Mouse (Mus musculus): Measurements from ENCODE around the gene Gm45837. TPM values are rescaled to one million over a fixed set of nuclear protein-coding genes. Genes with fewer than 3 reads are reported as not detected.

Gene Gm45837
- polyA plus RNA-seq, 1 experiment from 2014 or later: not detected

DNA sequence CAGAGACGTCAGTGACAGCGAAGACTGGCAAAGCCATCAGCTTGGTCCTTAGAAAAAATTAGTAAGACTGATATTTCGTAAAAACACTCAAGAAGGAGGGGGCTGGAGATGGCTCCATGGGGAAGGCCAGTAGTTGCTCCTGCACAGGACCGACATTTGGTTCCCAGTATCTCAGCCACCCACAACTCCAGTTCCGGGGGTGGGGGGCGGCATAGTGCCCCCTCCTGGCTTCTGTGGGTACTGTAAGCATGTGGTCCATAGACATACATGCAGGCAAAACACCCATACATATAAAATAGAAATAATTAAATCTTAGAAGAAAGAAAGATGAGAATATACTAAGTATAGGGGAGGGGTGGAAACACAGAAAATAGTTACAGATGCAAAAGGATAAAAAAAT, 105.8 kb downstream of the Gm45837 start:
- no peak for ATAC-seq
- Histone ChIP-seq H3K4me3 (no peak overlapping the region), H3K4me2 (no peak overlapping the region), H3K9ac (no peak overlapping the region), H3K27ac (no peak overlapping the region), H3K9me3 (replicated peaks) (no peaks in the 10 kb centered on the region), H3K27me3 (replicated peaks) (0 out of 2 replicates have a peak, but pooled peaks cover 3% of the 10 kb centered on the region), H3K4me1 (no peaks in the 10 kb centered on the region), H3K36me3 (no peaks in the 10 kb centered on the region)
- 54% methylated on average over 6 of the region's 6 CpGs for WGBS (ENCODE audit: insufficient replicate concordance)

DNA sequence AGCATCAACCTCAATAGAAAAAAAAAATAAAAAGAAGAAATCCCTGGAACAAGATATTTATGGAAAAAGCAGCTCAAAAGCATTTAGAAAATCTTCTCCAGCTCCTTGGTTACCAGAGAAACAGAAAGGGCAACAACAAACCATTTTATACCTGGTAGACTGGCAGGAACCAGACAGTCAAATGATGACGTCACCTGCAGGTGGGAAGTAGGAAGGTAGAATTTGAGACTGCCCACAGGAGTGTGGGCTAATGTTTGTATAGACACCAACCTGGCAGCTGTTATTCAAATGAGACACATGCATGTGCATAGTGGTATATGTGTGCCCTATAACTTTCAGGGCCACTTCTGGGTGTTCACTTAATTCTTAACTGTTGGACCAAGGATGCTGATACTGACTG, 111.0 kb downstream of the Gm45837 start:
- H3K4me2 ChIP-seq: no peak overlapping the region
- no peaks in the 10 kb centered on the region for H3K4me1 ChIP-seq
- WGBS (ENCODE audit: insufficient replicate concordance): 44% methylated on average over 1 of the region's 1 CpGs
- H3K4me3 ChIP-seq: no peak overlapping the region
- no peaks in the 10 kb centered on the region for H3K27me3 ChIP-seq (replicated peaks)
- H3K9ac ChIP-seq: no peak overlapping the region
- no peaks in the 10 kb centered on the region for H3K36me3 ChIP-seq
- H3K9me3 ChIP-seq (replicated peaks): no peaks in the 10 kb centered on the region
- H3K27ac ChIP-seq: no peak overlapping the region
- ATAC-seq: no peak

DNA sequence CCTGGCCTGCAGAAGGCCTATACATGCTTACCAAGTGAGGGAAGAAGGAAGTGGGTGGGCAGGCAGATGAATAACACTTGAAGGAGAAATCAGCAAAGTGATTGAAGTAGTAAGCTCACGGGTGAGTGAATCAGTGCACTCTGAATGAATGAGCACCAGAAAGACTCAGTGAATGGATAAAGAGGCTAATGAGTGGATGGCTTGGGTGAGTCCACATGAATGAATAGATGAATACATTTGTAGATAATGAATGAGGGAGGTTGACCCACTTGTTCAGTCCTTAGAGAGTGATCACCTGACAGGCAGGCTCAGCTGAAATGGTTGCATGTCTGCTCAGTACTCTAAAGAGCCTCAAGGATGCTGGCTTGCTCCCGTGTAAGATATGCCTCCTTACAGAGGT, 112.5 kb downstream of the Gm45837 start:
- no peak for ATAC-seq
- no peak overlapping the region for H3K4me2 ChIP-seq
- H3K4me1 ChIP-seq: no peaks in the 10 kb centered on the region
- H3K36me3 ChIP-seq: no peaks in the 10 kb centered on the region
- no peaks in the 10 kb centered on the region for H3K27me3 ChIP-seq (replicated peaks)
- no peak overlapping the region for H3K9ac ChIP-seq
- WGBS (ENCODE audit: insufficient replicate concordance): 43% methylated on average over 2 of the region's 2 CpGs
- H3K4me3 ChIP-seq: no peak overlapping the region
- no peak overlapping the region for H3K27ac ChIP-seq
- H3K9me3 ChIP-seq (replicated peaks): no peaks in the 10 kb centered on the region

DNA sequence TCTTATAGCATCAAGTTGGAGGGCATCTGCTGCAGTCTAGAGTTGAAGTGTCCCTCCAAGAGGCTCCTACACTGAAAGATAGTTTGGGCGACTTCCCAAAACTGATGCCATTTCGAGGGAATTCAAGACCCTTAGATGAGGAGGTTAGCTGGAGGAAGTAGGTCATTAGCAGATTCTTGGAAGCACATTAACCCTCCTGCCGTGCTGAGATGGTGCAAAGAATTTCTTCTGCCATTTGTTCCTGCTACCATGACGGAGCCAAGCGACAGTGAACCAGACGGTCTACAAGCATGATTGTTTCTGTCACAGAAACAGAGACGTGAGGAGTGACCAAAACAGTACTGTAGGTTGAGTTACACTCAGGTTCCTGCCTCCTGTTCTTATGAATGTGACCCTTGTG, 115.8 kb downstream of the Gm45837 start:
- H3K9ac ChIP-seq: no peak overlapping the region
- H3K36me3 ChIP-seq: no peaks in the 10 kb centered on the region
- no peak overlapping the region for H3K4me3 ChIP-seq
- 47% methylated on average over 7 of the region's 7 CpGs for WGBS (ENCODE audit: insufficient replicate concordance)
- H3K9me3 ChIP-seq (replicated peaks): no peaks in the 10 kb centered on the region
- H3K4me1 ChIP-seq: no peaks in the 10 kb centered on the region
- no peak overlapping the region for H3K27ac ChIP-seq
- no peak overlapping the region for H3K4me2 ChIP-seq
- no peaks in the 10 kb centered on the region for H3K27me3 ChIP-seq (replicated peaks)
- no peak for ATAC-seq

DNA sequence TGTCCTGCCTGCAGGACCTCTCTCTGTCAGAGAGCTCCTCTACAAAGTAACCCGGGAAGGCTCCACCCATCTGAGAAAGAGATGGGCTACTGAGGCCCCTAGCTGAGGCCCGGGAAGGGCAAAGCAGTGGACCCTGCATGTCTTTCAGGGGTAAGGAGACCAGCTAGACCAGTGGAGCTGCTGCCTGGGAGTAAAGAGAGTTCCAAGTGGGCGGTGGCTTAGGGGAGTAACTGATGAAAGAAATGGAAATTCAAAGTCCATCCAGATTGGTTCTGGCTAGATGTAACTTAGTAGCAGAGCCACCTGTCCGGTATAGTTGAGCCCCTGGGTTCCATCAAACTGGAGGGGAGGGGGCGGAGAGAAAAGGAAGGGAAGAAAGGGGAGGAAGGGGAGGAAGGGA, 123.7 kb downstream of the Gm45837 start:
- Histone ChIP-seq H3K4me3 (no peak overlapping the region), H3K27ac (no peak overlapping the region), H3K27me3 (replicated peaks) (peaks cover 12% of the 10 kb centered on the region; the same call in 1 of the 2 replicates), H3K36me3 (no peaks in the 10 kb centered on the region), H3K9me3 (replicated peaks) (no peaks in the 10 kb centered on the region), H3K9ac (no peak overlapping the region), H3K4me2 (no peak overlapping the region), H3K4me1 (no peaks in the 10 kb centered on the region; the same call in 1 of the 2 replicates)
- no peak for ATAC-seq
- 31% methylated on average over 5 of the region's 5 CpGs for WGBS (ENCODE audit: insufficient replicate concordance)

DNA sequence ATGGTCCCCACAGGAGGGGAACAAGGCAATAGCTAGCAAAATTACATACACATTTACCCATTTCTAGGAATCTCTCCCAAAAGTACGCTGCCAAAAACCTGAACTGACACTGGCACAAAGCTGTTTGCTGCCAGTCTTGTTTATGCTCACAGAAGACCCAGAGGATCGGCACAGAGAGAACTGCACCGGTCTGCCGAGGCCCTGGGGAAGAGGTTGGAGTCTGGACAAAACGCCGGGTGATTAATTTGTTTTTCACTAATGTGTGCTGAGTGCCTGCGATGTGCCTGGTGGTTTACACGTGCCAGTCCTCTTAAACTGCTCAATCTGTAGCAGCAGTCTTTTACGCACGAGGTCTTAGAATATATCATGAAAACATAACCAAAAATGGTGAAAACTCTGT, 124.4 kb downstream of the Gm45837 start:
- H3K9me3 ChIP-seq (replicated peaks): no peaks in the 10 kb centered on the region
- no peak overlapping the region for H3K4me3 ChIP-seq
- no peak overlapping the region for H3K4me2 ChIP-seq
- ATAC-seq: no peak
- 64% methylated on average over 10 of the region's 10 CpGs for WGBS (ENCODE audit: insufficient replicate concordance)
- H3K36me3 ChIP-seq: no peaks in the 10 kb centered on the region
- no peak overlapping the region for H3K27ac ChIP-seq
- peaks cover 12% of the 10 kb centered on the region; the same call in 1 of the 2 replicates for H3K27me3 ChIP-seq (replicated peaks)
- no peak overlapping the region for H3K9ac ChIP-seq
- no peaks in the 10 kb centered on the region; the same call in 1 of the 2 replicates for H3K4me1 ChIP-seq

DNA sequence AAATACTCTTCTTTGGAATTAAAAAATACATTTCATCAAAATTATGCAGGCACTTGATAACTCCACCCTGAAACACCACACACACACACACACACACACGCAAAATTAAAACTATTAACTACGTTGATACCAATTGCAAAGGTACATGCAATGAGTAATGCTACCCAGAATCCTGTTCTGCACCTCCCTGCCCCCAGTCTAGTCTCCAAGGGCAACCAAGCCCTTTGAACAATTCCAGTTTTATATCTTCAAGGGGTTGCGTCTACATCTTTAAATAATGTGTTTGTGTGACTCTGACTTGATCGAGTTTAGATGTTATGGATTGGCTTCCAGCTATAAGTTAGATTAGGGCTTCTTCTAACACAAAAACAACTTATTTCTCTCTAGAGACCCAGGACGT, 124.8 kb downstream of the Gm45837 start:
- Histone ChIP-seq H3K9ac (no peak overlapping the region), H3K4me3 (no peak overlapping the region), H3K9me3 (replicated peaks) (no peaks in the 10 kb centered on the region), H3K4me1 (no peaks in the 10 kb centered on the region; the same call in 1 of the 2 replicates), H3K4me2 (no peak overlapping the region), H3K36me3 (no peaks in the 10 kb centered on the region), H3K27me3 (replicated peaks) (peaks cover 12% of the 10 kb centered on the region; the same call in 1 of the 2 replicates), H3K27ac (no peak overlapping the region)
- WGBS (ENCODE audit: insufficient replicate concordance): 58% methylated on average over 5 of the region's 5 CpGs
- no peak for ATAC-seq

DNA sequence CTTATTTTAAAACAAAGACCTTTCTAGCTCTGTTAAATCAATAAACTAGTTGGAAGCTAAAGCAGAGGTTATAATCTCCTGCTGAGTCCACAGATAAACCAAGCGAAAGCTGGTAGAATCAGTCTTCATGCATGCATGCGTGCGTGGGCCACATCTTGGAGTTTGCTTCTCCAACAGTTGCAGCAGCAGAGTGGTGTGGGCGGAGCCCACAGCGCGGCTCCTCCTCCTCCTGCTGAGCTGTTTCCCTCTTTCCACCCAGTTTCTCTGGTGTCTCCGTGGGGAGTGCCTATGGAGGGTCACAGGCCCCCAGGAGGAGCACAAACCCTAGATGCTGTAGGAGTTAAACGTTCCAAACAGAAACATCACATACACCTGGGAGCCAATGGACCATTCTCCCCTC, 126.9 kb downstream of the Gm45837 start:
- Histone ChIP-seq H3K27ac (no peak overlapping the region), H3K4me3 (no peak overlapping the region), H3K27me3 (replicated peaks) (peaks cover 12% of the 10 kb centered on the region; the same call in 1 of the 2 replicates), H3K4me2 (no peak overlapping the region), H3K9me3 (replicated peaks) (no peaks in the 10 kb centered on the region), H3K36me3 (no peaks in the 10 kb centered on the region), H3K4me1 (no peaks in the 10 kb centered on the region; the same call in 1 of the 2 replicates), H3K9ac (no peak overlapping the region)
- no peak for ATAC-seq
- WGBS (ENCODE audit: insufficient replicate concordance): 32% methylated on average over 8 of the region's 8 CpGs

DNA sequence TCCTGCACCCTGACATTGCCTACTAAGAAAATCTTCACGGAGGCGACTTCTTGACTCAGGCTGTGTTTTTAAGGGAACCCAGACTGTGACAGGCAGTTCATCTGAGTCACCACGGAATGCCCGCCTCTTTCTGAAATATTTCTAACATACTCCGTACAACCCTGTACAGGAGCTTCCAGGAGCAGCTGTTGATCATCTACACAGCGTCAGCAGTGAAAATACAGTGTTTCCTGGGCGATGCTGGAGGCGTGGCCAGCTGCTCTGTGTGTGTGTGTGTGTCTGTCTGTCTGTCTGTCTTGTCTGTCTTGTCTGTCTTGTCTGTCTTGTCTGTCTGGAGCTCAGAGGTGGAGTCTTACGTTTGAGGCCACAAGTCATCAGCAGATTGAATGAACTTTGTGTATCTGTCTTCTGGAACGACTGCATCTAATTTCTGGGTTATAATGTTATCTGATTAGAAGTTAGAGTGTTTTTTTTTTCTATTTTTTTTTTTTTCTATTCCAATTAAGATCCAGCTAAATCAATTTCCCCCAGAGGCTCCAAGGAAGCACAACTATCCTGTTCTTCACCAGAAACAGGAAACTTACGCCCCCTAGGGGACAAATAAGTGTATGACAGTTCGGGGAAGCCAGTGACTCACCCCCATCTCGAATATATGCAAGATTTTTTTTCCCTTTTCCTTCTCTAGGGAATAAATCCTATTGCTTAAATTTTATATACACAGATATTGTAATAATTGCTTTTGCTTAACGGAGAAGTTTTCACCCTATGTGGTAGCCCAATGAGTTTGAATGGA, 127.7 kb downstream of the Gm45837 start:
- Histone ChIP-seq H3K4me2 (no peak overlapping the region), H3K9me3 (replicated peaks) (no peaks in the 10 kb centered on the region), H3K4me3 (no peak overlapping the region), H3K27me3 (replicated peaks) (peaks cover 12% of the 10 kb centered on the region; the same call in 1 of the 2 replicates), H3K4me1 (no peaks in the 10 kb centered on the region; the same call in 1 of the 2 replicates), H3K27ac (no peak overlapping the region), H3K36me3 (no peaks in the 10 kb centered on the region), H3K9ac (no peak overlapping the region)
- 40% methylated on average over 14 of the region's 14 CpGs for WGBS (ENCODE audit: insufficient replicate concordance)
- ATAC-seq: no peak

DNA sequence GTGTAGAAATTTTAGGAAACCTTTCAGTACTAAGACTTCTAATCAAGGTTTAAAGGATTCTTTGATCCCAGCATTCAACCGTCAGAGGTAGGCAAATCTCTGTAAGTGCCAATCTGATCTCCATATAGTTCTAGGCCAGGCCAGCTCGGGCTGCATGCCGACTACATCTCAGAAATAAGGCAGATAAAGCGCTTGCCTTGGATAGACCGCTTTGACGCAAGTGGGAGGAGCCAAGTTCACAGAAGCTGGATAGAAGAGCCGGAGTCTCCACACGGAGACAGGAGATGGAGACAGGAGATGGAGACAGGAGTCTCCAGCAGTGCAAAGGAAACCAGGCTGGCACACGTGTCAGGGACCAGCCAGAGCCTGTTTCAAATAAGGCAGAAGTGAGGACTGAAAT, 129.1 kb downstream of the Gm45837 start:
- Histone ChIP-seq H3K27me3 (replicated peaks) (peaks cover 8% of the 10 kb centered on the region; the same call in 1 of the 2 replicates), H3K9me3 (replicated peaks) (no peaks in the 10 kb centered on the region), H3K9ac (no peak overlapping the region), H3K36me3 (no peaks in the 10 kb centered on the region), H3K27ac (no peak overlapping the region), H3K4me1 (no peaks in the 10 kb centered on the region; the same call in 1 of the 2 replicates), H3K4me3 (no peak overlapping the region), H3K4me2 (no peak overlapping the region)
- no peak for ATAC-seq
- WGBS (ENCODE audit: insufficient replicate concordance): 36% methylated on average over 9 of the region's 9 CpGs

DNA sequence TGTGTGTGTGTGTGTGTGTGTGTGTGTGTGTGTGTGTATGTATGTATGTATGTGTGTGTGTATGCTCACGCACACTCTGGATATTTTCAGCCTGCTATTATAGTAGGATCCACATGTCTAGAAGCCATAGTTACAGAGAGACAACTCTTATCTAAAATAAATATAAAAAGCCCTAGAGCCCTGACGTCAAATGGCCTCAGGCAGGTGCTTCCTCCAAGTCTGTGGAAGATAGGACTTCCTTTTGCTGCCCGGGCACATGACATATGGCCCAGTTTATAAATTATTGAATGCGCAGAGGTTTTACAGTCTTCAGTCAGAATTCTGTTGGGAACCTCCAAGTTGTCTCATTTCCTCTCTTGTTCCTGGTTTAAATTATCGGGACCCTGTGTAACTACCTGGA, 130.0 kb downstream of the Gm45837 start:
- WGBS (ENCODE audit: insufficient replicate concordance): 36% methylated on average over 5 of the region's 5 CpGs
- H3K27ac ChIP-seq: no peak overlapping the region
- H3K4me3 ChIP-seq: no peak overlapping the region
- H3K9me3 ChIP-seq (replicated peaks): no peaks in the 10 kb centered on the region
- H3K9ac ChIP-seq: no peak overlapping the region
- H3K36me3 ChIP-seq: no peaks in the 10 kb centered on the region
- no peak for ATAC-seq
- no peaks in the 10 kb centered on the region; the same call in 1 of the 2 replicates for H3K4me1 ChIP-seq
- H3K27me3 ChIP-seq (replicated peaks): peaks cover 8% of the 10 kb centered on the region; the same call in 1 of the 2 replicates
- no peak overlapping the region for H3K4me2 ChIP-seq

DNA sequence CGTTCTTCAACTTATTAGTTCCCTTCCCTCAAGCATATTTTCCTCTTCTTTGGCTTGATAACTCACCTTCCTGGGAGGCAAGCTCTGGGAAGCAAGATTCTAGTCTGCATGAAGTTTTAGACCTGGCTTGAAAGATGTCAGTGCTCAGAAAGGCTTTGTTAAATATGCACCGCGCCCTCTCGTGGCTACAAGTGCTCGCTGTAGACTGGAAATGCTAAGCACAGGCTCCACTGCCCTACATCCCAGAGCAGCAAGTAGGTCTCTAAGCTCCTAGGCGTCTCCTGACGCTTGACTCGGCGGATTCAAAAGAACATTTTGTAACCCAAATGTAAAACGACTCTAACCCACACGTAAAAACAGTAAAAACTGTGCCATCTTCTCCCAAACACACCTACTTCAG, 130.4 kb downstream of the Gm45837 start:
- peaks cover 8% of the 10 kb centered on the region; the same call in 1 of the 2 replicates for H3K27me3 ChIP-seq (replicated peaks)
- ATAC-seq: no peak
- H3K4me3 ChIP-seq: no peak overlapping the region
- H3K4me1 ChIP-seq: no peaks in the 10 kb centered on the region; the same call in 1 of the 2 replicates
- no peaks in the 10 kb centered on the region for H3K9me3 ChIP-seq (replicated peaks)
- no peak overlapping the region for H3K27ac ChIP-seq
- no peak overlapping the region for H3K4me2 ChIP-seq
- H3K9ac ChIP-seq: no peak overlapping the region
- H3K36me3 ChIP-seq: no peaks in the 10 kb centered on the region
- 6% methylated on average over 11 of the region's 11 CpGs for WGBS (ENCODE audit: insufficient replicate concordance)
